Mouse (Mus musculus) brain, embryonic 14.5 days (tissue): ENCODE results near the gene Gins3. TPM values are rescaled to one million over a fixed set of nuclear protein-coding genes. Genes with fewer than 3 reads are reported as not detected.
A peak's percentile ranks its signal among the peaks of the same experiment; 100 is the strongest.

ENCODE experiments used
- DNase-seq: peaks from one replicate; pipeline ENCODE4 v3.0.0-alpha.2; 2011; ENCODE audit warnings: low read depth
- CTCF ChIP-seq: fragments of 200-500 bp; IDR thresholded peaks from 2 replicates; pipeline ENCODE4 v1.5.1; 2012; ENCODE audit warnings: inconsistent platforms, mild to moderate bottlenecking, moderate library complexity, borderline replicate concordance; ENCODE audit not compliant: insufficient read depth, insufficient read length; ENCODE audit errors: extremely low read depth
- POLR2A ChIP-seq: fragments of 200-500 bp; IDR thresholded peaks from 2 replicates; pipeline ENCODE4 v1.6.1; 2012; ENCODE audit warnings: mild to moderate bottlenecking, inconsistent platforms, borderline replicate concordance; ENCODE audit not compliant: poor library complexity, insufficient read depth, insufficient read length, severe bottlenecking; ENCODE audit errors: extremely low read depth
- polyA plus RNA-seq: library from polyadenylated mRNA; depleted of rRNA; stranded (reverse); fragments of >200 nt; gene quantifications from 2 replicates; pipeline ENCODE4 v1.2.3, GENCODE M21; 2012

Gins3 gene
- polyA plus RNA-seq, 1 experiment: 4.6 TPM

GRCm38 (mm10) chr8:95607210-95607609, 26.0 kb upstream of the Gins3 start:
- no peak for DNase-seq
- no peak for TF ChIP-seq CTCF
- TF ChIP-seq POLR2A: no peak

GRCm38 (mm10) chr8:95609406-95609805, 23.8 kb upstream of the Gins3 start:
- no peak for TF ChIP-seq POLR2A
- no peak for TF ChIP-seq CTCF
- DNase-seq: no peak

GRCm38 (mm10) chr8:95610749-95611148, 22.5 kb upstream of the Gins3 start:
- TF ChIP-seq POLR2A (no peak), CTCF (no peak)
- DNase-seq: no peak

GRCm38 (mm10) chr8:95611769-95612168, 21.5 kb upstream of the Gins3 start:
- TF ChIP-seq POLR2A (no peak), CTCF (no peak)
- DNase-seq: no peak

GRCm38 (mm10) chr8:95616383-95616782, 16.9 kb upstream of the Gins3 start:
- no peak for DNase-seq
- TF ChIP-seq CTCF: no peak
- TF ChIP-seq POLR2A: no peak

- DNase-seq: no peak
- TF ChIP-seq CTCF: no peak
- no peak for TF ChIP-seq POLR2A
Measured at GRCm38 (mm10) chr8:95620046-95620445, 13.2 kb upstream of the Gins3 start.

- no peak for TF ChIP-seq CTCF
- no peak for DNase-seq
Measured at GRCm38 (mm10) chr8:95624833-95625232, 8.4 kb upstream of the Gins3 start.

GRCm38 (mm10) chr8:95632840-95633239, 413 bp upstream of the Gins3 start:
- DNase-seq: no peak
- no peak for TF ChIP-seq POLR2A
- no peak for TF ChIP-seq CTCF

GRCm38 (mm10) chr8:95634063-95634340, 749 bp downstream of the Gins3 start:
- TF ChIP-seq CTCF: no peak
- TF ChIP-seq POLR2A: no peak
- DNase-seq: peak; percentile 3

GRCm38 (mm10) chr8:95644942-95645341, 11.7 kb downstream of the Gins3 start:
- TF ChIP-seq POLR2A (no peak), CTCF (no peak)
- no peak for DNase-seq

GRCm38 (mm10) chr8:95648251-95648650, 15.0 kb downstream of the Gins3 start:
- DNase-seq: no peak
- TF ChIP-seq CTCF: no peak

GRCm38 (mm10) chr8:95653351-95653750, 20.1 kb downstream of the Gins3 start:
- TF ChIP-seq CTCF (no peak), POLR2A (no peak)

GRCm38 (mm10) chr8:95655831-95656230, 22.6 kb downstream of the Gins3 start:
- no peak for TF ChIP-seq POLR2A
- TF ChIP-seq CTCF: no peak

More at GRCm38 (mm10) chr8:95653351-95653750, 20.1 kb downstream of the Gins3 start:
- no peak for DNase-seq

More at GRCm38 (mm10) chr8:95655831-95656230, 22.6 kb downstream of the Gins3 start:
- DNase-seq: no peak
